Mouse (Mus musculus) inflammation-experienced regulatory T-cells (primary cell): ENCODE measurements around the gene Vmn1r129. TPM values are rescaled to one million over a fixed set of nuclear protein-coding genes. Genes with fewer than 3 reads are reported as not detected.

ENCODE experiments used
- polyA plus RNA-seq, 2 experiments: library from polyadenylated mRNA; unstranded; fragments of 100-300 nt; shearing (Covaris generic); gene quantifications; one replicate each; pipeline ENCODE4 v1.2.1; 2017

The Vmn1r129 gene
- polyA plus RNA-seq = not detected

DNA sequence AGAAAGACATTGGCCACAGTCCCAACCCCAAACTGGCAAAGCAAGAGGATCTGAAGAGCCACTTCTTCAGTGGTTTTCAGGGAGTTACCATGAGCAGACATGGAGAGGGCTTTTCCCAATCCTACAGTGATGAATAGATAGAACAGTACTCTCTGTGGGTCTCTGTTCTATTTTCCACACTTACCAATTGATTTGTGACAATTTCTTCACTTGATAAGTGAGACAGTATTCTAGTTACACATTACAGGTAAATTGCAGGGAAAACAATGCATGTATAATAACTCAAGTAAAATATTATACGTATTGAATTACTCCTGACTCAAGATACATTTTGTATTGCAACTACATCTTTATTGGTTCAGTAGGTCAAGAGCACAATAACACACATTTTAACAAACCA is at the start of gene Vmn1r129:
Vmn1r129 (minus strand) TSS at position 101 of the 400 bp plus-strand sequence.

DNA sequence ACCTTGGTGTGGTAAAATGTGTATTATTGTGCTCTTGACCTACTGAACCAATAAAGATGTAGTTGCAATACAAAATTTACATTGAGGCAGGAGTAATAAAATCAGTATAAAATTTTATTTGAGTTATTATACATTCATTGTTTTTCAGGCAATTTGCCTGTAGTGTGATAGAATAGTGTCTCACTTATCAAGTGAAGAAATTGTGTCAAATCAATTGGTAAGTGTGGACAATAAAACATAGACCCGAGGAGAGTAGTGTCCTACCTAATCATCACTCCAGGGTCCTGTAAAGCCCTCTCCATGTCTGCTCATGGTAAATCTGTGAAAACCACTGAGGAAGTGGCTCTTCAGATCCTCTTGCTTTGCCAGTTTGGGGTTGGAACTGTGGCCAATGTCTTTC is 12.0 kb downstream of the Vmn1r129 start, which contains the start of gene Vmn1r128:
Vmn1r128 (plus strand) TSS at position 301 of the 400 bp plus-strand sequence.

DNA sequence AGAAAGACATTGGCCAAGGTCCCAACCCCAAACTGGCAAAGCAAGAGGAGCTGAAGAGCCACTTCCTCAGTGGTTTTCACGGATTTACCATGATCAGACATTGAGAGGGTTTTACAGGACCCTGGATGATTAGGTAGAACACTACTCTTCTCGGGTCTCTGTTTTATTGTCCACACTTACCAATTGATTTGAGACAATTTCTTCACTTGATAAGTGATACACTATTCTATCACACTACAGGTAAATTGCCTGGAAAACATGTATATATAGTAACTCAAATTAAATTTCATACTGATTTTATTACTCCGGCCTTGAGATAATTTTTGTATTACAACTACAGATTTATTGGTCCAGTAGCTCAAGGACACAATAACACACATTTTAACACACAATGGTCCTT is 41.3 kb downstream of the Vmn1r129 start, which contains the start of gene Vmn1r127:
Vmn1r127 (minus strand) TSS at position 101 of the 400 bp plus-strand sequence.

Other genes with a start within 250 kb of the Vmn1r129 start
- not detected for gene Vmn1r122, start 227.2 kb downstream of the Vmn1r129 start, polyA plus RNA-seq
- gene Vmn1r123, start 199.1 kb downstream of the Vmn1r129 start, polyA plus RNA-seq = not detected
- not detected for gene Gm5157, start 170.9 kb downstream of the Vmn1r129 start, polyA plus RNA-seq
- gene Vmn1r124, start 100.7 kb downstream of the Vmn1r129 start, polyA plus RNA-seq = not detected
- not detected for gene Vmn1r125, start 89.1 kb downstream of the Vmn1r129 start, polyA plus RNA-seq
- gene Vmn1r126, start 59.8 kb downstream of the Vmn1r129 start, polyA plus RNA-seq = not detected
- gene Vmn1r127, start 41.4 kb downstream of the Vmn1r129 start, polyA plus RNA-seq = not detected
- gene Vmn1r128, start 11.9 kb downstream of the Vmn1r129 start, polyA plus RNA-seq = not detected
- gene Gm6882, start 71.5 kb upstream of the Vmn1r129 start, polyA plus RNA-seq = 1 to 10 TPM in 1 of 2 experiments, under 1 TPM in 1; 0.24 to 1.8 TPM
- under 1 TPM in 1 of 2 experiments, not detected in 1; 0.32 TPM for gene Vmn1r130, start 150.5 kb upstream of the Vmn1r129 start, polyA plus RNA-seq
- under 1 TPM in 1 of 2 experiments, not detected in 1; 0.34 TPM for gene Vmn1r131, start 184.8 kb upstream of the Vmn1r129 start, polyA plus RNA-seq